Mouse (Mus musculus): ENCODE measurements around the gene Ccdc141. TPM values are rescaled to one million over a fixed set of nuclear protein-coding genes. Genes with fewer than 3 reads are reported as not detected.
A peak's percentile ranks its signal among the peaks of the same experiment; 100 is the strongest.

Gene Ccdc141
- polyA plus RNA-seq, 1 experiment from 2014 or later = 19.6 TPM

DNA sequence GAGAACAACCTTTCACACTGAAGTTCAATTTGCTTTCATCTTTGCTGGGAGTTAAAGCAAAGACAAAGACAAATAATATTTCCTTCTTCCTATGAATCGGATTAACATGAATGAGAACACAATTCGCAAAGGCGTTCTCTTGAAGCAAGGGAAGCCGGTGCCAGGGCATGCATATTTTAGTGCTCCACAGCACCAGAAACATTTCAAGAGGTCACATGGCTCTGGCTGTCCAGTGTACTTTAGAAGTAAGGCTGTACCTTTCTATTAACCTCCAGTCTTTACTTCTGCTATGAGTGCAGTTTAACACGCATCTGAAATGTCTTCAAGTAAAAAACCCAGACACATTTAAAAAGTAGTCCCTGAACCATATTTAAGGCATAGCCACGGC, 208.4 kb downstream of the Ccdc141 start:
- Histone ChIP-seq H3K36me3 (ENCODE audit: control insufficient read depth, insufficient read depth, low read length) (no peaks in the 10 kb centered on the region), H3K27me3 (ENCODE audit: control insufficient read depth, insufficient read depth, low read depth, low read length) (no peaks in the 10 kb centered on the region), H3K9ac (ENCODE audit: low read length) (no peak overlapping the region), H3K9me3 (ENCODE audit: control insufficient read depth, low read length) (no peaks in the 10 kb centered on the region), H3K27ac (ENCODE audit: low read length) (no peak overlapping the region), H3K4me2 (ENCODE audit: low read depth, low read length) (0 out of 2 replicates have a peak overlapping the region, but pooled peaks have one; percentile 8), H3K4me3 (ENCODE audit: low read length) (no peak overlapping the region), H3K4me1 (replicated peaks; ENCODE audit: control insufficient read depth, insufficient read depth, low read length) (no peaks in the 10 kb centered on the region)
- 56% methylated on average over 6 of the region's 6 CpGs for WGBS
- ATAC-seq (ENCODE audit: low read depth) = no peak

DNA sequence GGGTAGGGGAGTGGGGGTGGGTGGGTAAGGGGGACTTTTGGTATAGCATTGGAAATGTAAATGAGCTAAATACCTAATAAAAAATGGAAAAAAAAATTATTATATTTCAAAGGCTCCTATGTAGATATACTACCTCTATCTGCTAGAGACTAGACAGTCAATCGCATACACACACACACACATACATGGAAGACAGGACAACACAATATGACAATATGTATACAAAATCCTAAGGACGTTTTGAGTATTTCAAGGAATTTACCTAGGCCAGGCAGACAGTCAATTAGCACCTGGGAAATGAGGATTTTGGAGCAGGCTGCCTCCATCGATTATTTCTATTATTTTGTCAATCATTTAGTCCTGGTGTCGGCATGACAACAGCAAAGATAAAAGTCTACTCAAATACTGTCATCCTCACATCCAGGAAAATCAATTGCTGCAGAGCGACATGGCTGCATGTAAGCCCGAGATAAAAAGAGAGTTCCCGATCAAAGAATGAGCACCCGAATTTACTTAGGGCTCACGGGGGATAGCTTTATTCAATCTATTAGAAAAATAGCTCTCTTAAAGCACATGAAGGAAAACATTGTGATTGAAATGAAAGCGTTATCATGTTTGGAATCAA, 208.9 kb downstream of the Ccdc141 start:
- ATAC-seq (ENCODE audit: low read depth) = no peak
- H3K36me3 ChIP-seq (ENCODE audit: control insufficient read depth, insufficient read depth, low read length) = no peaks in the 10 kb centered on the region
- no peak overlapping the region for H3K27ac ChIP-seq (ENCODE audit: low read length)
- 69% methylated on average over 10 of the region's 10 CpGs for WGBS
- H3K27me3 ChIP-seq (ENCODE audit: control insufficient read depth, insufficient read depth, low read depth, low read length) = no peaks in the 10 kb centered on the region
- no peaks in the 10 kb centered on the region for H3K4me1 ChIP-seq (replicated peaks; ENCODE audit: control insufficient read depth, insufficient read depth, low read length)
- no peaks in the 10 kb centered on the region for H3K9me3 ChIP-seq (ENCODE audit: control insufficient read depth, low read length)
- H3K9ac ChIP-seq (ENCODE audit: low read length) = no peak overlapping the region
- no peak overlapping the region for H3K4me2 ChIP-seq (ENCODE audit: low read depth, low read length)
- no peak overlapping the region for H3K4me3 ChIP-seq (ENCODE audit: low read length)

Small RNA genes lying within 50 kb of the gene (microRNA-seq; reads per million reads assigned to microRNA genes)
- not detected for gene Gm44360

Other genes starting within 250 kb of the Ccdc141 start
- gene Ttn, start 188.1 kb downstream of the Ccdc141 start, polyA plus RNA-seq (2015; fragmentation: Nextera tagmentation; extraction: Ambion mirVana) = 23.1 and 24.2 TPM in 2 replicates
- 14.8 and 17.1 TPM in 2 replicates for gene Sestd1, start 110.0 kb upstream of the Ccdc141 start, polyA plus RNA-seq (2015; fragmentation: Nextera tagmentation; extraction: Ambion mirVana)